Mouse (Mus musculus) liver, postnatal 0 days (tissue): ENCODE measurements around the gene Irak1bp1.

Source experiments
- CTCF ChIP-seq: sonication (generic); IDR thresholded peaks from 2 replicates; pipeline ENCODE4 v1.5.1; 2016; ENCODE audit warnings: antibody characterized with exemption, low read depth
- EP300 ChIP-seq: IDR thresholded peaks from 2 replicates; pipeline ENCODE4 v1.6.1; 2016; ENCODE audit warnings: antibody characterized with exemption, low read depth, mild to moderate bottlenecking

DNA sequence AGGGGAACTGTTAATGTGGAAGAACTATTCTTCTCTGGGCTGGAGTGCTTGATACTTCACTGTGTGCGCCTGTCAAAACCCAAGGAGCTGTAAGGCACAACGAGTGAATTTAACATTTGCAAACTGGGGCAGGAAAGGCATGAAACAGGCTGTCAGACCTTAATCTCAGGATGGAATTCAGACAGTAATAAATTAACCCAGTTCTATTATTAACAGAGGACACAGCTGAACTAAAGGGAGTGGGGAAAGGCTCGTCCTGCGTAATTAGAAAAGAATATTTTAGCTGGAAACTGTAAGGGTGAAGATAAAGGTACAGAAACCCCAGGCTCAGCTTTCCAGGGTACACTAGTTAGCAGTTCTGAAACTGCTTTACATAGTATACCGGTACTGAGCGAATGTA is 6.6 kb downstream of the Irak1bp1 start:
- no peak for TF ChIP-seq CTCF
- no peak for TF ChIP-seq EP300
